Mouse (Mus musculus): ENCODE results near the gene Bbox1.

GRCm38 (mm10) chr2:110287959-110288358, 26.4 kb downstream of the Bbox1 start:
- TF ChIP-seq CTCF (IDR thresholded peaks at IDR 0.05; ENCODE audit: low read depth) (no peak), EP300 (IDR thresholded peaks at IDR 0.05; ENCODE audit: low read depth) (no peak)
